Mouse (Mus musculus) ovary, adult 18-20 months (tissue): ENCODE results near the gene Trim5.
"Not testable (repeated sequence)": the region's sequence is repeated elsewhere in the genome, so short reads cannot be mapped to it uniquely, and the experiment has no call there.

Experiments
- DNase-seq: peaks from one replicate; pipeline ENCODE4 v3.0.0; 2022; ENCODE audit warnings: low spot score, mixed read lengths

The Trim5 gene

GRCm38 (mm10) chr7:104287576-104288443 is at the start of gene Trim5:
Trim5 (minus strand) TSS chr7:104288094.
- DNase-seq: not testable (repeated sequence)

- not testable (repeated sequence) for DNase-seq
These were observed 47.7 kb upstream of the Trim5 start for GRCm38 (mm10) chr7:104335547-104335946.

GRCm38 (mm10) chr7:104329171-104329570 is 41.3 kb upstream of the Trim5 start, which contains the start of gene Trim34b:
Trim34b (plus strand) TSS chr7:104329471.
- DNase-seq: not testable (repeated sequence)

DNA sequence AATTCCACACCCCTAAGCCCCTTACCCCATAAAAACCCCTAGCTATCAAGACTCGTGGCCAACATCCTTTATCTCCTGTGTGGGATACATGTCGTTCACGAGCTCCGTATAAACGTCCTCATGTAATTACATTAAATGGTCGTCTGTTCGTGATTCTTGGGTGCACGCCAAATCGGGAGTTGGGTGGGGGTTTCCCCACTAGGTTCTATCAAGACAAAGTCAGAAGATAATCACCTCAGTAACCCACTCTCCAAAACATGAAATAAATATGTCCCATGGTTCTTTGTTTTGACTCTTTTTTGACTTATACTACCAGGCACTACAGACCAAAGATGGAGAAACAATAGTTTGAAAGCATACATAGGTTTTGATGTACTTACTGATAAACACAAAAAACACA is 34.1 kb upstream of the Trim5 start:
- no peak for DNase-seq

GRCm38 (mm10) chr7:104315369-104316080 is 27.6 kb upstream of the Trim5 start, which contains the start of gene Trim12a:
Trim12a (minus strand) TSS chr7:104315466.
- not testable (repeated sequence) for DNase-seq

- DNase-seq: no peak
These were observed 27.0 kb upstream of the Trim5 start for GRCm38 (mm10) chr7:104314796-104315353.

DNA sequence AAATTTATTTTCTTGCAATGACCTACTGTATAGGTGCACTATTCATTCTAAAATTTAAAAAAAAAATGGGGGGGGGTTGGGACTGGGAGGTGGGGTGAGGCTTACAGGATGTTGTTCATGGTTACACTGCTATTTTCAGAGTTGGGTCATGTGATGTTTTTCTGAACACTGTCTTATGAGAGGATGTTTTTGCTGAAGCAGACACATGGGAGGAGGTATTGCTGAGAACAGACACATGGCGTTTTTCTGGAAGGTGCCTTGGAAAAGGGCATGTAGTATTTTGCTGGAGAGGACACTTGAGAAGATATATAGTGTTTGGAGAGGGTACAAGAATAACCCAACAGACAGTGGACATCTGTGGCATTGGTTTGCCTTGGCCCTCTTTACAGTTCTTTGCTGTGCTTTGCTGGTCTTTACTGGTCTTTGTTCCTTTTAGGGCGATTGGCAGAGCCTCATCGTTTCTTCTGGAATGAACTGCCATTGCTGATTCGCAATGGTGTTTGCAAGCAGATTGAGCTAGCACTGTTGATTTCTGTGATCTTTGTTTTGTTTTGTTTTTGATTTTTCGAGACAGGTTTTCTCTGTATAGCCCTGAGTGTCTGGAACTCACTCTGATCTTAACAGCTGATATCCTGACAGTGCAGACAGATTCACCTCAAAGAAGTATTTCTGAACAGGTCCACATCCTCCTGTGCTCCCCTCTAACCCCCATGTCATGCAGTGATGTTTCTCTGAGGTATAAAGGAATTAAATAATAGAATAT is 3.9 kb upstream of the Trim5 start:
- no peak for DNase-seq

- DNase-seq: no peak
These were observed 2.7 kb upstream of the Trim5 start for GRCm38 (mm10) chr7:104290641-104291040.

DNA sequence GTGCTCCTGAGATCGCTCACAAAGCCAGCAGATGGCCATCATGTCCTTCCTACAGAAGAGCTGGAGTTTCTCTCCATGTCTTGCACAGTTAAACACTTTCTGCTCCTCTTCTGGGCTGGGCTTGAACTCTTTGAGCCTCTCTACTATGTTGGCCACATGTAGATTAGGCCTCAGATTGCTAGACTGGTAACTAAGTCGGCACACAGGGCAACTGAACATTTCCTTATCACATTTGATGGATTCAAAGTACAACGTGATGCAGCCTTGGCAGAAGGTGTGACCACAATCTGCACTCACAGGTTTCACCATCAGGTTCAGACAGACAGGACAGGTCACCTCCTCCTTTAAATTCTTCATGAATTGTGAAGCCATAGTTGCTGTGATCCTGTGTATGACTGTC is 8.5 kb downstream of the Trim5 start:
- not testable (repeated sequence) for DNase-seq

DNA sequence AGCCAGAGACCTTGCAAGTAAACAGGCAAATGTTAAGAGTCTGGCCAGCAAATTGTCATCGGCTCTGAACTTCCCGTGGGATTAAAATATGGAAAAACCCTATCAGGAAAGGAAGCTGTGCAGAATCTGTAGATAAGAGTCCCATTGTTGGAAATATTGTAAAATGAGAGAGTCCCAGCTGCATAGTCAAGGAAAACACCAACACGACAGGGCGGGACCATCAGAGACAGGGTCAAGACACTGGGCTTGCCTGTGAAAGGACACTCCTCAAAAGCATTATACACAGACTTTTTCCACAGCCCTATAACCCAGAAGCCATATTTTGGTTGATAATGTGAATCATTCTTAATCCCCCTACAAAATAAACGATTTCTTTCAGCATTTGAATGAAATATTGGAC is 22.6 kb downstream of the Trim5 start:
- DNase-seq: not testable (repeated sequence)

GRCm38 (mm10) chr7:104260380-104260779 is 27.5 kb downstream of the Trim5 start:
- DNase-seq: not testable (repeated sequence)

DNA sequence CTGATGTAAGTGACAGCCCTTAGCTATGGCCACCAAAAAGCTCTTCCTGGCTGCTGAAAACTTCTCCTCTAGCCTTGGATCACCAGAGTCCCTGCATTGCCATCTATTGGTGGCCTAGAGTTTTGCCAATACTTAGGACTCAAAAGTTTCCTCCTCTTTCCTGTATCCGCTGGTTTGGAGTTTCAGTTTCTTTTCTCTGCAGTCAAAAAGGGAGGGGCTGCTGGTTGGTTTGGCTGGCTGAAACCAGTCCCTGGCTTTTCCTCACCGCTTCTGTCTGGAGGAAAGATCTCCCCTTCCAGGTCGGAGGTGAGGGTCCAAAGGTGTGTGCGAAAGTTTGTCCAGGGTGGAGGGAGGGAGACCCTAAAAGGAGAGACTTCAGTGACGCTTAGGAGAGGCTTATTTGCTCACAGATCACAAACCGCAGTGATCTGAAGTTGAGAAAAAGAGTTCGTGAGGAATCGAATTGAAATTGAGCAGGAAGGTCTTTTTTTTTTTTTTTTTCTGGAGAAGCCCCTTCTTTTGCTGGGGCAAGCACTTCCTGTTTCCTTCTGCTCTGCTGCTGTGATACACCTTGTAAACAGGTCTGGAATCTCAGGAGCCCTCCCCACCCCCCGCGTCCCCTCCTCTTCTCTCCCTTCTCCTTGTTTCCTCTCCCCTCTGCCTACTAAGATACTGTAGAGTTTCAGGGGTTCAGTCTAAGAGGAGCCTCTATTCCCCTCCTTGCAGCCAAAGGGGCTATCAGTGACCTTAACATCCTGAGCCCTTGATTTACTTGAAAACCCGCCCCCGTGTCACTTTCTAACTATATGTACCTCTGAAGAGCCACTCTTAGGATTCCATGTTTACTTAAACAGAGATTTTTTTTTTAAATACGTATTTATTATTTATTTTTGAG is 43.4 kb downstream of the Trim5 start, which contains the start of gene Trim34a:
Gene Trim34a (plus strand): TSS at position 171 of the 895 bp plus-strand sequence.
- peak; percentile 39 for DNase-seq

- DNase-seq: no peak
These were observed 44.3 kb downstream of the Trim5 start for GRCm38 (mm10) chr7:104243616-104244015.

DNA sequence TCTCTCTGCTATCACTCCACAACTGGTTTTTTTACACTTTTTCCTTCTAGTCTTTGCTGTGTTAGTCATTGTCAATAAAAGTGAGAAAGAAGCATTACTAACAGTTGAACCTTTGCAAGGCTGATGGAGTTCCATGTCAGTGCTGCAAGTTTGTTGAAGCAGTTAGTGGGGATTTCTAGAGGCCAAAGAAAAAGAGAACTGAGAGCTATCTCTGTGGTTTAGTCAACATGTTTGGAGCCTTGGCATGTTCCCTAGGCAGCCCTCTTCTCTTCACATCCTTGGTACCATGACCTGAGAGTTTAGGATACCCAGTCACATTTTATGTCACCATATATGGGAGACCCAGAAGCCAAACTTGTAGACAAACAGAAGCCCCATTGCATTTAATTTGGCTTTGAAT is 47.0 kb downstream of the Trim5 start:
- no peak for DNase-seq

- no peak for DNase-seq
These were observed 56.7 kb downstream of the Trim5 start for GRCm38 (mm10) chr7:104231203-104231602.

- DNase-seq: peak; percentile 71
These were observed 69.0 kb downstream of the Trim5 start, which contains the start of gene Trim6 for GRCm38 (mm10) chr7:104218701-104219569. Trim6 (plus strand) TSS chr7:104218793.

DNA sequence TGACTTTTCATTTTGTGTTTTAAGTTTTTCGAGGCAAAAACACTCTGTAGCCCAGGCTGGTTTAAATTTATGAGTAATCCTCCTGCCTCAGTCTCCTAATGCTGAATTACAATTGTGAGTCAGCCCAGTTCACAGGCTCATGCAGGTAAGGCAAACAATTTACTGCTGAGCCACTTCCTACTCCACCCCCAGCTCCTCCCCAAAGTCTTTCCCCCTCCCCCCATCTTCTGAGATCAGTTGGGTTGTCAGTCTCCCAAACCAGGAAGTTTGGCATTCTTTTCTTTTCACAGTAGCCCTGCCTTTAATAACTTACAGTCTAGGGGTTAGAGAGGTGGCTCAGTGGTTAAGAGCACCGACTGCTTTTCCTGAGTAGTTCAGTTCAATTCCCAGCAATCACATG is 70.0 kb downstream of the Trim5 start:
- DNase-seq: no peak

- DNase-seq: no peak
These were observed 71.8 kb downstream of the Trim5 start for GRCm38 (mm10) chr7:104216011-104216535.
